Mouse (Mus musculus) kidney, adult 2 months (tissue): ENCODE results near the gene Ctns.

Experiments used
- CTCF ChIP-seq: fragments of 200-500 bp; conservative IDR thresholded peaks from 2 replicates; pipeline ENCODE4 v1.5.1; 2011; ENCODE audit warnings: low read depth, mild to moderate bottlenecking, control low read depth, low read length, moderate library complexity, mixed read lengths; ENCODE audit not compliant: insufficient read depth, insufficient read length
- POLR2A ChIP-seq: fragments of 200-500 bp; IDR thresholded peaks from one replicate; pipeline ENCODE4 v1.6.1; 2011; ENCODE audit warnings: low read depth, low read length, control low read depth

GRCm38 (mm10) chr11:73199230-73199712 is 429 bp upstream of the Ctns start, which contains the start of gene Shpk:
- TF ChIP-seq CTCF (no peak), POLR2A (peak; percentile 60)
